Mouse (Mus musculus) midbrain, embryonic 11.5 days (tissue): Measurements from ENCODE around the gene Gm4307. TPM values are rescaled to one million over a fixed set of nuclear protein-coding genes. Genes with fewer than 3 reads are reported as not detected.
"Not testable (repeated sequence)": the region's sequence is repeated elsewhere in the genome, so short reads cannot be mapped to it uniquely, and the experiment has no call there.

Experiments
- ATAC-seq: fragments of 200-750 bp; cut with Nextera tagmentation; 2 replicates; pipeline ENCODE4 v1.8.0; 2017; ENCODE audit warnings: moderate TSS enrichment, moderate library complexity; ENCODE audit not compliant: low FRiP score
- DNase-seq: peaks from one replicate; pipeline ENCODE4 v3.0.0; 2015; ENCODE audit warnings: low spot score; ENCODE audit errors: missing footprints
- H3K27ac ChIP-seq: fragments of 300-500 bp; sonication (generic); 2 replicates; pipeline ENCODE4 v1.5.1; 2014; ENCODE audit warnings: low read depth, low read length
- H3K27me3 ChIP-seq: fragments of 300-500 bp; sonication (generic); 2 replicates; pipeline ENCODE4 v1.6.1; 2014; ENCODE audit warnings: mild to moderate bottlenecking, low read length, moderate library complexity, mixed read lengths; ENCODE audit not compliant: control insufficient read depth, insufficient read depth
- H3K36me3 ChIP-seq: fragments of 300-500 bp; sonication (generic); 2 replicates; pipeline ENCODE4 v1.6.1; 2014; ENCODE audit warnings: mild to moderate bottlenecking, low read length, moderate library complexity, mixed read lengths; ENCODE audit not compliant: control insufficient read depth, insufficient read depth
- H3K4me1 ChIP-seq: fragments of 300-500 bp; sonication (generic); 2 replicates; pipeline ENCODE4 v1.6.1; 2014; ENCODE audit warnings: low read length; ENCODE audit not compliant: control insufficient read depth, insufficient read depth
- H3K4me2 ChIP-seq: fragments of 300-500 bp; sonication (generic); 2 replicates; pipeline ENCODE4 v1.6.1; 2014; ENCODE audit warnings: mild to moderate bottlenecking, moderate library complexity
- H3K4me3 ChIP-seq: fragments of 300-500 bp; sonication (generic); 2 replicates; pipeline ENCODE4 v1.5.1; 2014; ENCODE audit warnings: low read depth, low read length
- H3K9ac ChIP-seq: fragments of 300-500 bp; sonication (generic); 2 replicates; pipeline ENCODE4 v1.6.1; 2014; ENCODE audit warnings: low read length
- H3K9me3 ChIP-seq: fragments of 300-500 bp; sonication (generic); 2 replicates; pipeline ENCODE4 v1.6.1; 2016; ENCODE audit warnings: low read length; ENCODE audit not compliant: control insufficient read depth
- WGBS: fragments of 180-500 bp; shearing (Covaris S2); extraction: QIAGEN DNeasy Blood & Tissue Kit; methylation state at CpG from one replicate; pipeline ENCODE4 v1.1.7; 2014; 5-methylcytosine and 5-hydroxymethylcytosine counted together
- polyA plus RNA-seq: library from polyadenylated mRNA; unstranded; fragments of >200 nt; fragmentation: Nextera tagmentation; extraction: Ambion mirVana; gene quantifications from 2 replicates; pipeline ENCODE4 v1.2.1, GENCODE M21; 2014

The Gm4307 gene
- not detected in 2 replicates for polyA plus RNA-seq

DNA sequence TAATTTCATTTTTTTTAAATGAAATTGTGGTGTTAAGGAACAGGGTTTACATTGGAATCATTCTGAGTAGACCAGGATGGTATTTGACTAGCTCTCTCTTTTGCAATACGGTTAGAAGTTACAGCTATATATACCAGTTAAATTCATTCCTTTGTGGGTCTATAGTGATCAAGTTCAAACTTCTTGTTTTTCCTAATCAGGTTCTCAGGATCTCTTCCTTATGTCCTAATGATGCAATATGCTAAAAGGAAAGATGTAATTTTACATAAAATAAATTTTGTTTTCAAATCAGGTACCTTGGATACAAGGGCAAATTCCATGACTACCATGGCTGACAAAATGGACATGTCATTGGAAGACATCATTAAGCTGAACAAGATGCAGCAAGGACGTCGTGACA is at the start of gene Gm4307:
Gene Gm4307, plus strand, starts transcription at position 301 of the 400 bp plus-strand sequence.
- WGBS = no CpG with 5 or more reads among the region's 3 CpGs
- H3K9me3 ChIP-seq, DNase-seq, H3K27me3 ChIP-seq, H3K4me3 ChIP-seq, H3K36me3 ChIP-seq, H3K9ac ChIP-seq, H3K4me1 ChIP-seq, ATAC-seq, H3K4me2 ChIP-seq, H3K27ac ChIP-seq: not testable (repeated sequence)

DNA sequence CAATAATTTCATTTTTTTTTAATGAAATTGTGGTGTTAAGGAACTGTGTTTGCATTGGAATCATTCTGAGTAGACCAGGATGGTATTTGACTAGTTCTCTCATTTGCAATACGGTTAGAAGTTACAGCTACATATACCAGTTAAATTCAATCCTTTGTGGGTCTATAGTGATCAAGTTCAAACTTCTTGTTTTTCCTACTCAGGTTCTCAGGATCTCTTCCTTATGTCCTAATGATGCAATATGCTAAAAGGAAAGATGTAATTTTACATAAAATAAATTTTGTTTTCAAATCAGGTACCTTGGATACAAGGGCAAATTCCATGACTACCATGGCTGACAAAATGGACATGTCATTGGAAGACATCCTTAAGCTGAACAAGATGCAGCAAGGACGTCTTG is 25.8 kb upstream of the Gm4307 start, which contains the start of gene Gm4301:
Gene Gm4301, plus strand, starts transcription at position 301 of the 400 bp plus-strand sequence.
- H3K9me3 ChIP-seq, H3K4me3 ChIP-seq, H3K4me2 ChIP-seq, H3K27ac ChIP-seq, ATAC-seq, H3K36me3 ChIP-seq, DNase-seq, H3K27me3 ChIP-seq, H3K9ac ChIP-seq, H3K4me1 ChIP-seq: not testable (repeated sequence)
- no CpG with 5 or more reads among the region's 2 CpGs for WGBS

DNA sequence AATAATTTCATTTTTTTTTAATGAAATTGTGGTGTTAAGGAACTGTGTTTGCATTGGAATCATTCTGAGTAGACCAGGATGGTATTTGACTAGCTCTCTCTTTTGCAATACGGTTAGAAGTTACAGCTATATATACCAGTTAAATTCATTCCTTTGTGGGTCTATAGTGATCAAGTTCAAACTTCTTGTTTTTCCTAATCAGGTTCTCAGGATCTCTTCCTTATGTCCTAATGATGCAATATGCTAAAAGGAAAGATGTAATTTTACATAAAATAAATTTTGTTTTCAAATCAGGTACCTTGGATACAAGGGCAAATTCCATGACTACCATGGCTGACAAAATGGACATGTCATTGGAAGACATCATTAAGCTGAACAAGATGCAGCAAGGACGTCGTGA is 20.6 kb upstream of the Gm4307 start, which contains the start of gene Gm4302:
Gene Gm4302, plus strand, starts transcription at position 301 of the 400 bp plus-strand sequence.
- H3K4me1 ChIP-seq, H3K4me3 ChIP-seq, H3K9me3 ChIP-seq, H3K27me3 ChIP-seq, H3K9ac ChIP-seq, H3K36me3 ChIP-seq, H3K27ac ChIP-seq, DNase-seq, ATAC-seq, H3K4me2 ChIP-seq: not testable (repeated sequence)
- WGBS = no CpG with 5 or more reads among the region's 3 CpGs

DNA sequence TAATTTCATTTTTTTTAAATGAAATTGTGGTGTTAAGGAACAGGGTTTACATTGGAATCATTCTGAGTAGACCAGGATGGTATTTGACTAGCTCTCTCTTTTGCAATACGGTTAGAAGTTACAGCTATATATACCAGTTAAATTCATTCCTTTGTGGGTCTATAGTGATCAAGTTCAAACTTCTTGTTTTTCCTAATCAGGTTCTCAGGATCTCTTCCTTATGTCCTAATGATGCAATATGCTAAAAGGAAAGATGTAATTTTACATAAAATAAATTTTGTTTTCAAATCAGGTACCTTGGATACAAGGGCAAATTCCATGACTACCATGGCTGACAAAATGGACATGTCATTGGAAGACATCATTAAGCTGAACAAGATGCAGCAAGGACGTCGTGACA is 15.5 kb upstream of the Gm4307 start, which contains the start of gene Gm4303:
Gene Gm4303, plus strand, starts transcription at position 301 of the 400 bp plus-strand sequence.
- not testable (repeated sequence) for H3K27me3 ChIP-seq, H3K4me3 ChIP-seq, H3K4me1 ChIP-seq, ATAC-seq, H3K9ac ChIP-seq, H3K36me3 ChIP-seq, H3K27ac ChIP-seq, DNase-seq, H3K9me3 ChIP-seq, H3K4me2 ChIP-seq
- no CpG with 5 or more reads among the region's 3 CpGs for WGBS

DNA sequence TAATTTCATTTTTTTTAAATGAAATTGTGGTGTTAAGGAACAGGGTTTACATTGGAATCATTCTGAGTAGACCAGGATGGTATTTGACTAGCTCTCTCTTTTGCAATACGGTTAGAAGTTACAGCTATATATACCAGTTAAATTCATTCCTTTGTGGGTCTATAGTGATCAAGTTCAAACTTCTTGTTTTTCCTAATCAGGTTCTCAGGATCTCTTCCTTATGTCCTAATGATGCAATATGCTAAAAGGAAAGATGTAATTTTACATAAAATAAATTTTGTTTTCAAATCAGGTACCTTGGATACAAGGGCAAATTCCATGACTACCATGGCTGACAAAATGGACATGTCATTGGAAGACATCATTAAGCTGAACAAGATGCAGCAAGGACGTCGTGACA is 10.3 kb upstream of the Gm4307 start, which contains the start of gene Gm4305:
Gene Gm4305, plus strand, starts transcription at position 301 of the 400 bp plus-strand sequence.
- H3K4me1 ChIP-seq, ATAC-seq, H3K4me2 ChIP-seq, H3K36me3 ChIP-seq, H3K9me3 ChIP-seq, H3K27me3 ChIP-seq, H3K27ac ChIP-seq, DNase-seq, H3K4me3 ChIP-seq, H3K9ac ChIP-seq: not testable (repeated sequence)
- WGBS = no CpG with 5 or more reads among the region's 3 CpGs

DNA sequence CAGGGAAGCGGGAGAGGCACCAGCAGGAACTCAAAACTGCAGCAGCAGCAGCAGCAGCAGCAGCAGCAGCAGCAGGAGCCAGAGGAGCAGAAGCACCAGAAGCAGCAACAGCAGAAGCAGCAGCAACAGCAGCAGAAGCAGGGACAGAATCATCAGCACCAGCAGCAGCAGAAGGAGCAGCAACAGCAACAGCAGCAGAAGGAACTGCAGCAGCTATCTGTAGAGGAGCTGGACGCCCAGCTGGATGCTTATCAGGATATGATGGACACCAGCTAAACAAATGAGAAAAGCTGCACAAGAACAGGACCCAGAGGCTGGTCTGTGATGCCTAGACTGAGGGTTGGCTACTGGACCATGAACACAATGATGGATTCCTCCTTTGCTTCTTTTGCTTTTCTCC is 4.3 kb upstream of the Gm4307 start:
- H3K36me3 ChIP-seq, H3K4me3 ChIP-seq, DNase-seq, H3K27ac ChIP-seq, H3K4me2 ChIP-seq, H3K9me3 ChIP-seq, ATAC-seq, H3K9ac ChIP-seq, H3K27me3 ChIP-seq, H3K4me1 ChIP-seq: not testable (repeated sequence)
- WGBS = 79% methylated on average over 2 of the region's 2 CpGs

DNA sequence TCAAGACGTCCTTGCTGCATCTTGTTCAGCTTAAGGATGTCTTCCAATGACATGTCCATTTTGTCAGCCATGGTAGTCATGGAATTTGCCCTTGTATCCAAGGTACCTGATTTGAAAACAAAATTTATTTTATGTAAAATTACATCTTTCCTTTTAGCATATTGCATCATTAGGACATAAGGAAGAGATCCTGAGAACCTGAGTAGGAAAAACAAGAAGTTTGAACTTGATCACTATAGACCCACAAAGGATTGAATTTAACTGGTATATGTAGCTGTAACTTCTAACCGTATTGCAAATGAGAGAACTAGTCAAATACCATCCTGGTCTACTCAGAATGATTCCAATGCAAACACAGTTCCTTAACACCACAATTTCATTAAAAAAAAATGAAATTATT is 21.3 kb downstream of the Gm4307 start, which contains the start of gene Gm4312:
Gene Gm4312, minus strand, starts transcription at position 101 of the 400 bp plus-strand sequence.
- H3K36me3 ChIP-seq, H3K4me1 ChIP-seq, H3K4me2 ChIP-seq, DNase-seq, ATAC-seq, H3K9ac ChIP-seq, H3K9me3 ChIP-seq, H3K4me3 ChIP-seq, H3K27ac ChIP-seq, H3K27me3 ChIP-seq: not testable (repeated sequence)
- no CpG with 5 or more reads among the region's 2 CpGs for WGBS

DNA sequence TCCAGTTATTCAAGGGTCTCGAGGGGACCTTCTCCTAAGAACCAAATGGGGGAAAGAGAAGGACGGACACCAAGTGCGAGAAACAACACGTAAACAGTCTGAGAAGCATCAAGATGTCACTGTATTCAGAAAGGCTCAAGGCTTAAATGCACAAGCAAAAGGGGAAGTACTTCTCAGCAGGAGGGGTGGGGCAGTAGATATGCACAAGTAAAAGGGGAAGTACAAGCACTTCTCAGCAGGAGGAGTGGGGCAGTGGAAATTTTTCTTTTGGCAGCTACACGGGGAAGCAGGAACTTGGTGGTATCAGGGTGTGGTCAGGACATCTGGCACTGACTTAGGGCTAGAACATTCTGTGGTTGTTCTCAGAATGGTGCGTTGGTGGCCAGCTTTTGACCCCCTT is 41.2 kb downstream of the Gm4307 start:
- not testable (repeated sequence) for H3K9me3 ChIP-seq
- 93% methylated on average over 6 of the region's 6 CpGs for WGBS

More for the DNA sequence above, 41.2 kb downstream of the Gm4307 start:
- not testable (repeated sequence) for H3K27me3 ChIP-seq, ATAC-seq, H3K4me2 ChIP-seq, H3K4me3 ChIP-seq, H3K9ac ChIP-seq, H3K36me3 ChIP-seq, H3K27ac ChIP-seq, H3K4me1 ChIP-seq
- peak; percentile 12 for DNase-seq
